In the genomic region with DNA sequence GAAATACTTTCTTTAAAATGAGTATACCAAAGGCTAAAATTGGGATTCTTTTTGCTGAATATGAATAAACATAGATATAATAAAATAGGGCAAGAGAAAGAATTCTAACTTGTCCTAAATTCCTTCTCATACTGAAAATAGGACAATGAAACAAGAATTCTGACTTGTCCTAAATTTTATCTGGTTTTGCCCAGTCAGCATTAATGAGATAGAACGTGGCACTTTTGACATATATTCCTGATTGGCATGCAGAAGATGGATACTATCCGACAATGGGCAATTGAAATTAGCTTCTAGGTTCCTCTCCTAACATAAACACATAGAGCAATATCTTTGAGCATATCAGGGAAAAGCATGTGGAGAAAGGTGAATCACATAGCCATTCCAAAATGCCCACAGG, we compare ENCODE assay signal across 35 mouse cellular contexts.
"Had no signal": no experiment of that assay in that cellular context is flagged by ENCODE, and none has a peak within 500 bp of the region (broad histone marks: within the 10 kb centered on the region; RNA-seq: fewer than 3 reads in every experiment).

No protein-coding gene starts in this region.

- H3K27ac ChIP-seq: heart, embryonic 10.5 days; heart, embryonic 13.5 days; heart, embryonic 15.5 days; hindbrain, embryonic 10.5 days; hindbrain, embryonic 12.5 days; hindbrain, embryonic 13.5 days; hindbrain, embryonic 14.5 days; hindbrain, embryonic 15.5 days; hindbrain, postnatal 0 days; intestine, embryonic 15.5 days; kidney, embryonic 15.5 days; kidney, postnatal 0 days; layer of hippocampus, adult 2 months; left cerebral cortex, adult 2 months had no signal

- H3K4me3 ChIP-seq: heart, embryonic 10.5 days; heart, embryonic 12.5 days; heart, embryonic 13.5 days; heart, embryonic 15.5 days; hindbrain, embryonic 10.5 days; hindbrain, embryonic 12.5 days; hindbrain, embryonic 13.5 days; hindbrain, embryonic 15.5 days; intestine, embryonic 15.5 days; kidney, embryonic 15.5 days; layer of hippocampus, adult 2 months; left cerebral cortex, adult 2 months had no signal

- H3K9me3 ChIP-seq: heart, embryonic 10.5 days; heart, embryonic 12.5 days; heart, embryonic 13.5 days; heart, embryonic 15.5 days; hindbrain, embryonic 10.5 days; hindbrain, embryonic 12.5 days; hindbrain, embryonic 13.5 days; hindbrain, embryonic 15.5 days; intestine, embryonic 15.5 days; kidney, embryonic 15.5 days had no signal

- H3K27me3 ChIP-seq: heart, embryonic 12.5 days; heart, embryonic 13.5 days; heart, embryonic 15.5 days; hindbrain, embryonic 12.5 days; hindbrain, embryonic 13.5 days; hindbrain, embryonic 15.5 days; intestine, embryonic 15.5 days; kidney, embryonic 15.5 days had no signal

- H3K4me1 ChIP-seq: heart, embryonic 10.5 days; heart, embryonic 12.5 days; heart, embryonic 13.5 days; heart, embryonic 15.5 days; hindbrain, embryonic 12.5 days; hindbrain, embryonic 13.5 days; hindbrain, embryonic 15.5 days; intestine, embryonic 15.5 days; kidney, embryonic 15.5 days had no signal

- H3K9ac ChIP-seq: heart, embryonic 12.5 days; heart, embryonic 13.5 days; heart, embryonic 15.5 days; hindbrain, embryonic 12.5 days; hindbrain, embryonic 13.5 days; hindbrain, embryonic 14.5 days; hindbrain, embryonic 15.5 days; intestine, embryonic 15.5 days; kidney, embryonic 15.5 days had no signal

- DNase-seq: heart, postnatal 10 days; heart, postnatal 14 days; heart, postnatal 36 days; heart, postnatal 4 days; kidney, adult 11 months; kidney, adult 18-20 months; kidney, adult 2 months; kidney, adult 8-10 months; kidney, adult 9 months; kidney, postnatal 10 days; kidney, postnatal 14 days; kidney, postnatal 25 days; kidney, postnatal 36 days; kidney, postnatal 4 days; layer of hippocampus, adult 9-11 months; layer of hippocampus, postnatal 36 days had no signal

- H3K4me2 ChIP-seq: heart, embryonic 11.5 days; heart, embryonic 12.5 days; heart, embryonic 13.5 days; heart, embryonic 15.5 days; hindbrain, embryonic 12.5 days; hindbrain, embryonic 13.5 days; hindbrain, embryonic 14.5 days; hindbrain, embryonic 15.5 days; intestine, embryonic 15.5 days; kidney, embryonic 15.5 days had no signal

- ATAC-seq: hindbrain, embryonic 16.5 days; hindbrain, postnatal 0 days; intestine, embryonic 15.5 days; intestine, embryonic 16.5 days; intestine, postnatal 0 days had no signal

- H3K36me3 ChIP-seq: heart, embryonic 10.5 days; heart, embryonic 12.5 days; heart, embryonic 13.5 days; heart, embryonic 15.5 days; hindbrain, embryonic 10.5 days; hindbrain, embryonic 12.5 days; hindbrain, embryonic 13.5 days; hindbrain, embryonic 15.5 days; intestine, embryonic 15.5 days; kidney, embryonic 15.5 days had no signal
